Mouse (Mus musculus) C2C12 (cell line): ENCODE data around the gene Arap2. TPM values are rescaled to one million over a fixed set of nuclear protein-coding genes. Genes with fewer than 3 reads are reported as not detected.
"Not testable (repeated sequence)": the region's sequence is repeated elsewhere in the genome, so short reads cannot be mapped to it uniquely, and the experiment has no call there.

Experiments used
- H3K27me3 ChIP-seq: one replicate; pipeline ENCODE4 v1.6.1; 2011; ENCODE audit not compliant: control insufficient read depth, insufficient read depth, insufficient read length
- H3K36me3 ChIP-seq: one replicate; pipeline ENCODE4 v1.6.1; 2011; ENCODE audit not compliant: control insufficient read depth, insufficient read depth
- H3K4me3 ChIP-seq: one replicate; pipeline ENCODE4 v1.5.1; 2011; ENCODE audit warnings: mild to moderate bottlenecking, control low read depth; ENCODE audit not compliant: poor library complexity, insufficient read depth, severe bottlenecking
- H3K79me2 ChIP-seq: one replicate; pipeline ENCODE4 v1.6.1; 2011; ENCODE audit not compliant: control insufficient read depth, insufficient read depth
- H3K79me3 ChIP-seq: one replicate; pipeline ENCODE4 v1.6.1; 2011; ENCODE audit warnings: low read depth, control low read depth
- H3ac ChIP-seq: one replicate; pipeline ENCODE3; 2011; ENCODE audit warnings: low read depth; ENCODE audit not compliant: control insufficient read depth, insufficient read length
- CEBPB ChIP-seq: IDR thresholded peaks from one replicate; pipeline ENCODE4 v1.6.1; 2011; ENCODE audit warnings: low read depth, mild to moderate bottlenecking, control low read depth, moderate library complexity
- CTCF ChIP-seq: IDR thresholded peaks from one replicate; pipeline ENCODE4 v1.5.1; 2011; ENCODE audit not compliant: control insufficient read depth, insufficient read depth, insufficient read length
- FOSL1 ChIP-seq: IDR thresholded peaks from one replicate; pipeline ENCODE4 v1.8.0; 2011; ENCODE audit warnings: mild to moderate bottlenecking, low read length; ENCODE audit not compliant: poor library complexity, insufficient read depth, severe bottlenecking
- MAX ChIP-seq: IDR thresholded peaks from one replicate; pipeline ENCODE4 v1.6.1; 2011; ENCODE audit warnings: mild to moderate bottlenecking, control low read depth
- MYOD1 ChIP-seq: IDR thresholded peaks from one replicate; pipeline ENCODE4 v1.6.1; 2011; ENCODE audit warnings: low read depth; ENCODE audit not compliant: control insufficient read depth, insufficient read length
- MYOG ChIP-seq: IDR thresholded peaks from one replicate; pipeline ENCODE4 v1.6.1; 2011; ENCODE audit not compliant: control insufficient read depth, insufficient read length; ENCODE audit errors: extremely low read depth
- USF1 ChIP-seq: IDR thresholded peaks from one replicate; pipeline ENCODE4 v1.6.1; 2011; ENCODE audit warnings: low read depth, mild to moderate bottlenecking, control low read depth, moderate library complexity
- polyA plus RNA-seq: library from polyadenylated mRNA; unstranded; fragments of >200 nt; fragmentation: generic; extraction: Trizol; gene quantifications from one replicate; pipeline ENCODE4 v1.2.1, GENCODE M21; 2012; ENCODE audit warnings: missing spikeins

Arap2 gene
- polyA plus RNA-seq, 1 experiment: 0.51 TPM

DNA sequence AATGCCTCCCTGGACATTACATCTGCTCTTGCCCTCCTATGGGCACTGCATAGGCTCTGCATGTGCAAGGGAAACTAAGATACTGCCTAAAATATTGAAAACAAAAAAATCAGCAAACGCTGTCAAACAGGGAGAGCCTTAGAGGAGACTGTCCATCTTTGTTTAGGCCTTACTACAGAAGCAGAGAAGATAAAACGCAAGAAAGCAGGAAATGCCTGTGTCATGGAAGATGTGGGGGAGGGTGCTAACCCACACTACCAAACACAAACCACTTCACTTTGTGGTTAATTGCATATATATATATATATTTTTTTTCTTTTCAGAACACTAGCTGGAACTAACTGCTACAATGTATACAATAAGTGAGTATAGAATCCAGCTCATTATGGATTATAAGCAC, 14.3 kb downstream of the Arap2 start:
- H3K36me3 ChIP-seq: no peaks in the 10 kb centered on the region
- H3K79me2 ChIP-seq: no peaks in the 10 kb centered on the region
- no peaks in the 10 kb centered on the region for H3K27me3 ChIP-seq
- no peaks in the 10 kb centered on the region for H3K79me3 ChIP-seq
- no peak overlapping the region for H3K4me3 ChIP-seq
- TF ChIP-seq MYOG: no peak
- TF ChIP-seq MAX: no peak
- no peak for TF ChIP-seq FOSL1
- TF ChIP-seq USF1: no peak
- TF ChIP-seq CEBPB: no peak
- TF ChIP-seq CTCF: no peak
- TF ChIP-seq MYOD1: no peak
- H3ac ChIP-seq: no peak overlapping the region

DNA sequence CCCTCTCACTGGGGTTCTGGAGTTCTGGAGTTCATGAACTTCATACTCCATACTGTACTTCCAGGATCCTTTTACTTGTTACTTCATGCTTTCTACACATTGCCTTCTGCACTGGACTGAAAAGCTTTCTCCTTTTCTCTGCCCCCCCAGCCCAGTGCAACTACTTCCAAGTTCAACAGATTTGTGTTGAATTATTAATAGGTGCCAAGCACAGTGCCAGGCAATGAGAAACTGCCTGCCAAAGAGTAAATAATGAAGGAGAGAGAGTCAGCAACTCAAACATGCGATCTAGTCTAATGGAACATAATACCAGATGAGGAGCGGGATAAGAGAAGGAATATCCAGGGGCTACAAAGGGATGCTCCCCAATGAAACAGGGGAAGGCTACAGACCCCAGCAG, 17.8 kb downstream of the Arap2 start:
- H3K4me3 ChIP-seq: no peak overlapping the region
- H3K79me3 ChIP-seq: no peaks in the 10 kb centered on the region
- no peaks in the 10 kb centered on the region for H3K27me3 ChIP-seq
- no peaks in the 10 kb centered on the region for H3K79me2 ChIP-seq
- no peak for TF ChIP-seq MYOD1
- no peak for TF ChIP-seq CTCF
- no peak for TF ChIP-seq FOSL1
- no peak for TF ChIP-seq USF1
- no peak for TF ChIP-seq MAX
- no peak for TF ChIP-seq MYOG
- no peak for TF ChIP-seq CEBPB
- H3ac ChIP-seq: no peak overlapping the region
- no peaks in the 10 kb centered on the region for H3K36me3 ChIP-seq

DNA sequence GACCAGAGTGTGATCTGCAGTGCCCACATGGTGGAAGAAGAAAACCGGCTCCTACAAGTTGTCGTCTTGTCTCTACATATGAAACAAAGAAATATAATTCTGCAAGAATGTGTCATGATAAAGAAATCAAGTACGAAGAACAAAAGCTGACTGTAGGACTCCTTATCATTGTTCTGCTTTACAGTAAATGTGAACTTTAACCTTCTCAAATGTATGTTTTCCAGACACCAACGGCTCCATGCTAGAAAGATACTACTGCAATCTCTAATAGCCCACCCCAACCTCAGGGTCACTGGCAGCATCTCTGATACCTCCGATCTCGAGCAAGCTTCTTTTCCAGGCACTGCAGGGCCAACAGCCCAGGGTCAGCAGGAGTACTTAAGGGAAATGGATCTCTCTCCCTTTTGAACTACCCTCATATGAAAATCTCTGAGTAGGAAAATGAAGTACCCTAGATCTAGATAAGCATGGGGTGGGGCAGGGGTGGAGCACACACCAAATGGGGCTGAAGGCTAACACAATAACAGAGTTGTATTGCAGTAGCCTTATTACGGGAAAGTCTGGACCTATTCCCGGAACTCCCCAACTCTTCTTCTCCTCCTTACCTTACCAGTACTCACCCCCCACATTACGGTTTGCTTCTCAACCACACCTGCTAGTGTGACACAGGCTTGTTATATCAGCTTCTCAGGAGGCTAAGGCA, 22.6 kb downstream of the Arap2 start:
- no peaks in the 10 kb centered on the region for H3K79me3 ChIP-seq
- no peak overlapping the region for H3K4me3 ChIP-seq
- H3K27me3 ChIP-seq: no peaks in the 10 kb centered on the region
- no peak overlapping the region for H3ac ChIP-seq
- no peaks in the 10 kb centered on the region for H3K79me2 ChIP-seq
- no peaks in the 10 kb centered on the region for H3K36me3 ChIP-seq
- TF ChIP-seq USF1 (no peak), MAX (no peak), FOSL1 (no peak), MYOG (no peak), CEBPB (no peak), CTCF (no peak), MYOD1 (no peak)

DNA sequence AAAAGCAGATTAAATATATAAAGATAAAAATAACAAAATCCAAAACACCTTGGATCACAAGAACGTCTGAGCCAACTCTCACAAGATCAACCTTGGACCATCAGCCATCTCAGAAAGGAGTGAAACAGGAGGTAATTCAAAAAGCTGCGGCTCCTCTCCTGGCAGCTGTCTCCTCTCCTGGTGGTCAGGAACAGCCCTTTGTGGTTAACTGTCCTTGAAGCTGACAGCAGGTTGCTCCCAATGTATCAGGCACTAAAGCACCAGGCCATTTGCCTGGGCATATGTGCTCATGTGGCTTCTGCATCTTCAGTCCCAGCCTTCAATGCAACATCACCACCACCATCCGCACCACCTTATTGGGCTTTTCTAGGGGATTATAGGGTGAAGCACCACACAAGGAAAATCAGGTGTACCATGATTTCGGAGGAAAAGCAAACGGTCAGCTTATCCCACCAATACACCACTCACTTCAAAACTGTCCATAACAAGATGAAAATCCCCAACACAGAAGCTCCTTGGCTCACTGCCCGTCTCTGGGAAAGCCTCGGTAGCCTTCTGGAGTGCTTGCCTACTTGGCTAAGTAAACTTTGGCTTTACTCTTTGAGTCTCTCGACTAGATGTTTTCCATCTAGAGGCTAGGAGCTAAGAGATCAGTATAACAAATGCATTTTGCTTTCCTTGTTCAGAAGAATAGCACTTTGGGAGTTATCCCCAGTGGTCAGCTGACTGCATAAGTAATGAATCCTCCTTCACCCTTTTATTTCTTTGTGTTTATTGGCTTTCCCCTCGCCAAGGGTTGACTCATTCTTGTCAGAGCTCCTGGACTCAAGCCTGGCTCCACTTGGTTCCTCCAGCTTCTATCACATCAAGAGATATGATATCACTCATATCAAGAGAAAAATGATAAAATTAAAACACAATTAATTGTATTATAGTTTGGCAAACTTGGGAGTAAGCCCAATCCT, 26.2 kb downstream of the Arap2 start:
- Histone ChIP-seq H3K79me2 (no peaks in the 10 kb centered on the region), H3ac (no peak overlapping the region), H3K79me3 (no peaks in the 10 kb centered on the region), H3K27me3 (no peaks in the 10 kb centered on the region), H3K4me3 (no peak overlapping the region), H3K36me3 (no peaks in the 10 kb centered on the region)
- TF ChIP-seq CTCF (no peak), USF1 (no peak), MYOG (no peak), MYOD1 (no peak), CEBPB (no peak), MAX (no peak), FOSL1 (no peak)

DNA sequence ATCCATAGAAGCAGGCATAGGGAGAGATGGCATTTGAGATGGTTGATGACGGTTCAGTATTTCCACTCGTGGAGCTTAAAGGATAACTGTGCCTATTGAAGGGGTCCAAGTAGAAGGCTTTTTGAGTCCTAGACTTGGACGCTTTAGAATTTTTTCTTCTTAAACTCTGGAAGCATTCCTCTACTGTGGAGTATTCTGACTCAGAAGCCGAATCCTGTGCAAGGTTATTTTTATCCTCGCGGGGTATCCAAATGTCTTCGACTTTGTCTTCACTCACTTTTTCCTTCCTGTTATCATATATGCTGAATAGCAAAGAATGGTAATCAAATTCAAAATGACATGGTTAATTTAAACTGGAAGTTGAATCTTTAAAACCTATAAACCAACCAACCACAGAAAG, 35.4 kb downstream of the Arap2 start:
- not testable (repeated sequence) for H3K4me3 ChIP-seq, H3K36me3 ChIP-seq, H3K79me3 ChIP-seq, H3K27me3 ChIP-seq, H3K79me2 ChIP-seq, H3ac ChIP-seq
